Mouse (Mus musculus) stomach, embryonic 14.5 days (tissue): Measurements from ENCODE around the gene Fam131c. TPM values are rescaled to one million over a fixed set of nuclear protein-coding genes. Genes with fewer than 3 reads are reported as not detected.

Source experiments
- ATAC-seq: fragments of 200-750 bp; cut with Nextera tagmentation; 2 replicates; pipeline ENCODE4 v1.8.0; 2017; ENCODE audit warnings: low read depth, moderate TSS enrichment; ENCODE audit not compliant: insufficient number of reproducible peaks, insufficient read depth, low FRiP score
- H3K27ac ChIP-seq: fragments of 300-500 bp; sonication (generic); 2 replicates; pipeline ENCODE4 v1.5.1; 2014; ENCODE audit warnings: mild to moderate bottlenecking, low read length, moderate library complexity, mixed read lengths
- H3K27me3 ChIP-seq: fragments of 300-500 bp; sonication (generic); 2 replicates; pipeline ENCODE4 v1.6.1; 2014; ENCODE audit warnings: low read length, control low read depth, mixed read lengths; ENCODE audit not compliant: control insufficient read depth, insufficient read depth
- H3K36me3 ChIP-seq: fragments of 300-500 bp; sonication (generic); 2 replicates; pipeline ENCODE4 v1.6.1; 2014; ENCODE audit warnings: mild to moderate bottlenecking, control low read depth, low read length, moderate library complexity, mixed read lengths; ENCODE audit not compliant: control insufficient read depth, insufficient read depth
- H3K4me1 ChIP-seq: fragments of 300-500 bp; sonication (generic); 2 replicates; pipeline ENCODE4 v1.6.1; 2014; ENCODE audit warnings: low read length, control low read depth, mixed read lengths; ENCODE audit not compliant: control insufficient read depth, insufficient read depth
- H3K4me2 ChIP-seq: fragments of 300-500 bp; sonication (generic); replicated peaks from 2 replicates; pipeline ENCODE4 v1.6.1; 2014; ENCODE audit warnings: low read depth, low read length, control low read depth
- H3K4me3 ChIP-seq: fragments of 300-500 bp; sonication (generic); 2 replicates; pipeline ENCODE4 v1.5.1; 2014; ENCODE audit warnings: low read depth, low read length, control low read depth
- H3K9ac ChIP-seq: fragments of 300-500 bp; sonication (generic); replicated peaks from 2 replicates; pipeline ENCODE4 v1.6.1; 2014; ENCODE audit warnings: low read depth, mild to moderate bottlenecking, control low read depth, low read length, moderate library complexity, mixed read lengths
- H3K9me3 ChIP-seq: fragments of 300-500 bp; sonication (generic); 2 replicates; pipeline ENCODE4 v1.6.1; 2016; ENCODE audit warnings: low read depth, low read length, control low read depth; ENCODE audit not compliant: control insufficient read depth
- WGBS: fragments of 180-500 bp; shearing (Covaris S2); extraction: QIAGEN DNeasy Blood & Tissue Kit; methylation state at CpG from one replicate; pipeline ENCODE4 v1.1.7; 2014; 5-methylcytosine and 5-hydroxymethylcytosine counted together
- polyA plus RNA-seq: library from polyadenylated mRNA; unstranded; fragments of >200 nt; fragmentation: Nextera tagmentation; extraction: Ambion mirVana; gene quantifications from 2 replicates; pipeline ENCODE4 v1.2.1, GENCODE M21; 2014

Fam131c gene
- polyA plus RNA-seq, 1 experiment from 2014 or later, result 4.3 TPM

DNA sequence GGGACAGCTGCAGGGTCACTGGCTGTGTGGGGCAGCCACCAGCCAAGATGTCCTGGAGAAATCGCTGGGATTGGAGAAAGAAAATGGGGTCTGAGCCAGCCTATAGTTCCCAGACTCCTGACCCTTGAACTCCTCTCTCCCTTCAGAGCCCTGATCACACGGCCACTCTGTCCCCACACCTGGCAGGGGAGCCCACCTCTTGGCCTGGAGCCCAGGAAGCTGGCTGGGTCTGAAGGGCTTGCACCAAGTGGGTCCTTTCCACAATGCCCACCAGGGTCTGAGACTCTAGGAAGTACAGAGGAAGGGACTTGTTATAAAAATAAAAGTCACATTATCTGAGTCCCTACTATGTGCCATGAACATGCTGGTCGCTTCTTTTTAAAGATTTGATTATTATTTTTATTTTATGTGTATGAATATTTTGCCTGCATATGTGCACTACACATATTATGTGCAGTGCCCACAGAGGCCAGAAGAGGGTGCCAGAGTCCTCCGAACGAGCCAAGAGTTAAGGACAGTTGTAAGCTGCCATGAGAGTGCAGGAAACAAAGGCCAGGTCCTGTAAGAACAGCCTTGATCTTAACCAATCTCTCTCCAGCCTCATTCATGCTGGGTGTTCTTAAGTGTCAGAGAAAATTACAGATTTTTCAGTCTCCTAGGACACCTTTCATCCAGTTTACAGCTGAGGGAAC is 19.2 kb downstream of the Fam131c start:
- peaks cover 14% of the 10 kb centered on the region; the same call in 1 of the 2 replicates for H3K27me3 ChIP-seq
- no peak overlapping the region for H3K4me3 ChIP-seq
- 19% methylated on average over 5 of the region's 5 CpGs for WGBS
- H3K4me1 ChIP-seq, result peaks cover 7% of the 10 kb centered on the region; the same call in 1 of the 2 replicates
- ATAC-seq, result 0 out of 2 replicates have a peak, but pooled peaks have one; percentile 55
- H3K27ac ChIP-seq, result no peak overlapping the region
- H3K9me3 ChIP-seq, result no peaks in the 10 kb centered on the region
- no peak overlapping the region for H3K4me2 ChIP-seq
- no peaks in the 10 kb centered on the region for H3K36me3 ChIP-seq
- no peak overlapping the region for H3K9ac ChIP-seq

DNA sequence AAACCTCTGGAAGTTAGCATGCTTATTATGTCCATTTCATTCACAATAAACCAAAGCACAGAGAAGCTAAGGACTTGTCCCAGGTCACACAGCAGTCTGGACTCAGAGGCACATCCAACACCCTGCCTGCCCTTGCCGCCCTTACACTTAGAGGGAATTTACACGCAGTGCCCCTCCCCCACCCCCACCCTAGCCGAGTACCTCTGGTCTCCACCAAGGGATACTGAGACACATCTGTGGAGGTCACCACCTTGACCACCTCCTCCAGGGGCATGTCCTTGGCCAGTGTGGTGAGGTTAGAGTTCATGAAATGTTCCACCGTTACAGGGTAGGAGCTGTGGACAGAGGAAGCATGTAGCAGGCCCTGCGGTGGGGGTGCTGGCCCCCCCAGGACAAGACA is 19.9 kb downstream of the Fam131c start:
- H3K4me2 ChIP-seq, result no peak overlapping the region
- no peaks in the 10 kb centered on the region for H3K36me3 ChIP-seq
- 0 out of 2 replicates have a peak, but pooled peaks cover under 1% of the 10 kb centered on the region for H3K4me1 ChIP-seq
- 67% methylated on average over 5 of the region's 5 CpGs for WGBS
- H3K9ac ChIP-seq, result no peak overlapping the region
- no peak overlapping the region for H3K4me3 ChIP-seq
- peaks cover 13% of the 10 kb centered on the region; the same call in 1 of the 2 replicates for H3K27me3 ChIP-seq
- no peak overlapping the region for H3K27ac ChIP-seq
- no peaks in the 10 kb centered on the region for H3K9me3 ChIP-seq
- no peak for ATAC-seq

DNA sequence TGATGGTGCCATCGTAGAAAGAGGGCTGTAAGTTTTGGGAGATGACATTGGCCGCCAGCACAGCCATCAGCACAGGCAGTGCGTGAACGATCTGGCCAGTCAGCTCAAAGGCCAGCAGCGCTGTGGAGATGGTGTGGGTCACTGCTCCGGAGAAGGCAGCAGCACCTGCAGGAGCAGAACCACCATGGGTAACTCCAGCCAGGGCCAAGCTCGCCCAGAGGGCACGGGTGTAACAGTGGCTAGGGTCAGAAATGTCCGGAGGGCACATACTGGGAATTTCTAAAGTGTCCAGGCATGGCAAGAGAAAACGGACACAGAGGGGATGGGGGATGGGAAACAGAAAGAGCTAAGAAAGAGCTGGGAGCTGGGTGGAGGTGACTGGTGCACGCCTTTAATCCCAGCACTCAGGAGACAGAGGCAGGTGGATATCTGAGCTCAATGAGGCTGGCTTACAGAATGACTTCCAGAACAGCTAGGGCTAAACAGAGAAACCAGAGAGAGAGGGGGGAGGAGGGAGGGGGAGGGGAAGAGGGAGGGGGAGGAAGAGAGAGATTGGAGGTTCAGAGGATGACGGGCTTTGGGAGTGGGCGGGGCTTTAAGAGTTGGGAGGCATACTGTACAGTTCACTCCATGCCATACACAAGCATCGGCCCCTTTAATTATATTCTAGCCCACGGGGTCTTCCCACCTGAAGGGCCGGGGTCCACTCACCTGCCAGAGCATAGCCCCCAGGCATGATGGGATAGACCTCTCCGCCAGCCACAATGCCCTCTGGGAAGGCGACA is 21.5 kb downstream of the Fam131c start:
- Histone ChIP-seq H3K4me1 (no peaks in the 10 kb centered on the region), H3K9me3 (no peaks in the 10 kb centered on the region), H3K36me3 (no peaks in the 10 kb centered on the region), H3K27ac (no peak overlapping the region), H3K4me2 (no peak overlapping the region), H3K4me3 (no peak overlapping the region), H3K27me3 (no peaks in the 10 kb centered on the region), H3K9ac (no peak overlapping the region)
- 68% methylated on average over 18 of the region's 18 CpGs for WGBS
- no peak for ATAC-seq

DNA sequence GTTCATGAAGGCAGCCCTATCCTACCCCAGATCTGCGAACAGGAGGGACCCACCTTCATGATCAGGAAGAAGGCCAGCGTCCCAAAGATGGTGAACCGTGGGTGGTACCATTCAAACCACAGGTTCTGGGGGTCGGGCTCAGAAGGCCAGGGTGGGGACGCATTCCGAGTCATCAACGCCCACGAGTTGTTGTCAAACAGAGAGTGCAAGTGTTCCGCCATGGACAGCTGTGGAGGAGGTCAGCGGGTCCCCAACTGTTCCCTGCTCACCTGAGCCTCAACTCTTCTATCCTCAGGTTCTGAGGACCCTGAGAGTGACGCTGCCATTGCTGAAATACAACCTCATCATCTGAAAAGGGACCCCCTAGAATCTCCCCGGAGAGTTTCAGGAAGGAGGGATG is 23.3 kb downstream of the Fam131c start:
- H3K4me2 ChIP-seq, result no peak overlapping the region
- 77% methylated on average over 12 of the region's 12 CpGs for WGBS
- no peak overlapping the region for H3K9ac ChIP-seq
- H3K36me3 ChIP-seq, result no peaks in the 10 kb centered on the region
- H3K9me3 ChIP-seq, result no peaks in the 10 kb centered on the region
- H3K4me3 ChIP-seq, result no peak overlapping the region
- H3K4me1 ChIP-seq, result no peaks in the 10 kb centered on the region
- no peak overlapping the region for H3K27ac ChIP-seq
- no peak for ATAC-seq
- no peaks in the 10 kb centered on the region for H3K27me3 ChIP-seq

DNA sequence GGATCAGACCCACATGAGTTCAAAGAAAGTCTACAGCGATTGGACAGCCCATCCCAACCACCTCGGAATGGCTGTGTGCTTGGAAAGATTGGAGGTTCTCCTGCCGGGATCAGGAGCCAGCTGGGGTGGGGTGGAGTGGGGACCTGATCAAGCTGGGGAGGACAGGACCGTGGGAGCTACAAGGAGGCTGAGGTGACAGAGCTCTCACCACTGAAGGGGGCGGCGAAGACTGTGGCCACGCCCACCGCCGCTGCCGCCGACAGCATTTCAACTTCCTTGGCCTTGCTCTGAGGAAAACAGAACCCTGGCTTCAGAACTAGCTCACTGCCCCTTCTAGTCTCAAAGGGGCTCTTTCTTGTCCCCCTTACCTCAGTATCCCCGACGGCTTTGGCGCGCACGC is 26.7 kb downstream of the Fam131c start:
- no peak overlapping the region for H3K9ac ChIP-seq
- no peaks in the 10 kb centered on the region for H3K4me1 ChIP-seq
- no peaks in the 10 kb centered on the region for H3K36me3 ChIP-seq
- no peaks in the 10 kb centered on the region for H3K9me3 ChIP-seq
- H3K27ac ChIP-seq, result no peak overlapping the region
- peak overlapping the region; percentile 28; the same call in 1 of the 2 replicates for H3K4me2 ChIP-seq
- 17% methylated on average over 16 of the region's 16 CpGs for WGBS
- H3K4me3 ChIP-seq, result no peak overlapping the region
- H3K27me3 ChIP-seq, result no peaks in the 10 kb centered on the region
- ATAC-seq, result no peak

DNA sequence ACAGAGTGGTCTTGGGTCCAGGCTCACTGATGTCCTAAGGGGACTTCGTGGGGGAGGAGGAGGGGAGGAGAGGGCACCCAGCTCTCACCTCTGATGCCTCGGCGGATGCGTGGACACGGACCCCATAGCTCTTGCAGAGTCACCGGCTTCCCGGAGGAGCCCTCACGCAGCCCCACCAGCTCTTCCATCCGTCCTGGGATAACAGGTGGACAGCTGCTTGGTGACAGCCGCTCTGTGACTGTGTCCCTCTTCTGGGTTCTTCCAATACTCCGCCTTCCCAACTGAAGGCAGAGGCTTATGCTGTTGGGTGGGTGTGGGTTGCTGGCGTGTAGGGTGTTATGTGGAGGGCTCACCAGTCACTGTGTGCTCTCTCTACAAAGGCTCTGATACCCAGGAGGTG is 29.8 kb downstream of the Fam131c start:
- no peaks in the 10 kb centered on the region for H3K27me3 ChIP-seq
- ATAC-seq, result no peak
- H3K27ac ChIP-seq, result no peak overlapping the region
- no peak overlapping the region for H3K4me2 ChIP-seq
- H3K4me1 ChIP-seq, result no peaks in the 10 kb centered on the region
- no peak overlapping the region for H3K4me3 ChIP-seq
- no peak overlapping the region for H3K9ac ChIP-seq
- H3K9me3 ChIP-seq, result no peaks in the 10 kb centered on the region
- H3K36me3 ChIP-seq, result no peaks in the 10 kb centered on the region
- 65% methylated on average over 12 of the region's 12 CpGs for WGBS

DNA sequence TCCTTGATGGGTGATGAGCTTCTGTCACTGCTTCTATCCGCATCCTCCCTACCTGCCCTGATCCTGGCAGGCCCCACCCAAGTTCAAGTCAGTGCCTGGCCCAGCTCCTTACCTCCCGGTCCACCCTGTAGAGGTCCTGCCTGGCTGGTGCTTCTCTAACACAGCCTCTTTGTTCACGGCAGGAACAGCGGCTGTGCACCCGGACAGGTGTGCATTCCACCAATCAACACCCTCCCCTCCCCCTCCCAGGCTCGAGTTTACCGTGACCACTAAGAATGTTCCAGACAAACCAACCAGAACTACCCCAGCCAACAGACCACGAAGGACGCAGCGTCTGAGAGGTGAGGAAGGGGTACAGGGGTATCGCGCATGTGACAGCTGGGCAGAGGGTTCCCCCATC is 30.5 kb downstream of the Fam131c start, which contains the start of gene Clcnka:
TSS of gene Clcnka (minus strand) at position 180 of the 400 bp plus-strand sequence.
- ATAC-seq, result no peak
- Histone ChIP-seq H3K4me1 (no peaks in the 10 kb centered on the region), H3K36me3 (no peaks in the 10 kb centered on the region), H3K9ac (no peak within 1 kb of the TSS), H3K27ac (no peak within 1 kb of the TSS), H3K4me3 (no peak within 1 kb of the TSS), H3K4me2 (no peak within 1 kb of the TSS), H3K27me3 (no peaks in the 10 kb centered on the region), H3K9me3 (no peaks in the 10 kb centered on the region)
- WGBS, result 46% methylated on average over 12 of the region's 12 CpGs

DNA sequence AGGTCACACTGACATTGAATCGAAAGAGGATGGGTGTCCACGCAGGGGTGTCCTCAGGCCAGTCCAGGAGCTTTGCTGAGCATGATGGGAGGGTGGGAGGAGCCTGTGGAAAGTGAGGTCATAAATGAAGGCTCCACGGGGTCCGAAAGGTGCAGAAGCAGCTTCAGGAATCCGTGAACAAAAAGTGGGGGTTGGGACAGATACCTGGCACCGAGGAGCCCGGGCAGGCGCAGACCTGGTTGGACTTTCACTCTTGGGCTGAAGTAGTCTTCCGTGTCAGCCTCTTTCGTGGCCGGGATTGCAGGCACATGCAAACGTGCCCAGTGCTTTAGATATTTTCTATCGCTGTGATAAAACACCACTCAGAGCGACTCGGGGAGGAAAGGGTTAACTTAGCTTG is 32.2 kb downstream of the Fam131c start:
- no peak for ATAC-seq
- 86% methylated on average over 15 of the region's 15 CpGs for WGBS
- Histone ChIP-seq H3K4me1 (0 out of 2 replicates have a peak, but pooled peaks cover 4% of the 10 kb centered on the region), H3K4me3 (no peak overlapping the region), H3K27me3 (no peaks in the 10 kb centered on the region), H3K9me3 (no peaks in the 10 kb centered on the region), H3K27ac (no peak overlapping the region), H3K36me3 (no peaks in the 10 kb centered on the region), H3K9ac (no peak overlapping the region), H3K4me2 (no peak overlapping the region)
